Mouse (Mus musculus): ENCODE measurements around the gene Ndufb2.

The Ndufb2 gene

GRCm38 (mm10) chr6:39580558-39580957, 11.8 kb upstream of the Ndufb2 start:
- no peak for DNase-seq (ENCODE audit: low read depth, low spot score)

- DNase-seq (ENCODE audit: low read depth, low spot score), result no peak
Observed at GRCm38 (mm10) chr6:39581087-39581784, 11.1 kb upstream of the Ndufb2 start.

GRCm38 (mm10) chr6:39585517-39585916, 6.9 kb upstream of the Ndufb2 start, which contains the start of gene Gm42420:
Gene Gm42420, plus strand, starts transcription at chr6:39585753.
- no peak for DNase-seq (ENCODE audit: low read depth, low spot score)

GRCm38 (mm10) chr6:39591481-39591880, 893 bp upstream of the Ndufb2 start:
- no peak for DNase-seq (ENCODE audit: low read depth, low spot score)

- DNase-seq (ENCODE audit: low read depth, low spot score), result no peak
Observed at GRCm38 (mm10) chr6:39600851-39601250, 8.5 kb downstream of the Ndufb2 start.

- no peak for DNase-seq (ENCODE audit: low read depth, low spot score)
Observed at GRCm38 (mm10) chr6:39601828-39602227, 9.5 kb downstream of the Ndufb2 start.

- DNase-seq (ENCODE audit: low read depth, low spot score), result no peak
Observed at GRCm38 (mm10) chr6:39604565-39604964, 12.2 kb downstream of the Ndufb2 start.

- no peak for DNase-seq (ENCODE audit: low read depth, low spot score)
Observed at GRCm38 (mm10) chr6:39606056-39606455, 13.7 kb downstream of the Ndufb2 start.

- DNase-seq (ENCODE audit: low read depth, low spot score), result no peak
Observed at GRCm38 (mm10) chr6:39606862-39607261, 14.5 kb downstream of the Ndufb2 start.

GRCm38 (mm10) chr6:39607365-39607764, 15.0 kb downstream of the Ndufb2 start:
- no peak for DNase-seq (ENCODE audit: low read depth, low spot score)

GRCm38 (mm10) chr6:39610207-39610606, 17.8 kb downstream of the Ndufb2 start:
- no peak for DNase-seq (ENCODE audit: low read depth, low spot score)

GRCm38 (mm10) chr6:39611296-39611695, 18.9 kb downstream of the Ndufb2 start:
- DNase-seq (ENCODE audit: low read depth, low spot score), result no peak
